Mouse (Mus musculus) cerebellum, postnatal 14 days (tissue): ENCODE measurements around the gene Aldh1a1.

Experiments used
- DNase-seq, 2 experiments: peaks; one replicate each; pipeline ENCODE4 v3.0.0; 2021; ENCODE audit warnings: mixed read lengths in 2 of 2

Aldh1a1 gene

GRCm38 (mm10) chr19:20654141-20654873 lies 161.8 kb downstream of the Aldh1a1 start:
- DNase-seq, result no peak

- no peak for DNase-seq
These were observed 185.3 kb downstream of the Aldh1a1 start for GRCm38 (mm10) chr19:20677697-20678355.
